8 mouse cellular contexts compared by ENCODE assay signal in genomic region chr1:39651241-39651548, GRCm38 (mm10). TPM values are rescaled to one million over a fixed set of nuclear protein-coding genes. Genes with fewer than 3 reads are reported as not detected.
DNase-seq lines count a peak whose midpoint lies in the region; ATAC-seq and TF ChIP-seq lines count a peak whose summit lies in the region.

TSS of gene Creg2 (minus strand) at chr1:39651474.

- no peak for DNase-seq in kidney, postnatal 4 days
- DNase-seq in liver, postnatal 0 days = no peak
- no peak for DNase-seq in cerebellum, adult 9-10 months
- no peak for DNase-seq in ovary, adult 18-20 months (ENCODE audit: low spot score)
- no peak for DNase-seq in kidney, postnatal 25 days

- no peak for TF ChIP-seq CTCF in cortical plate, adult 2 months (IDR thresholded peaks at IDR 0.05; ENCODE audit: extremely low read depth, insufficient read depth, low read length)
- no peak for TF ChIP-seq CTCF in liver, postnatal 0 days (IDR thresholded peaks at IDR 0.05; ENCODE audit: low read depth)

- no peak within 1 kb of the TSS for H3K27ac ChIP-seq in kidney, embryonic 16.5 days (ENCODE audit: low read length)
- peak within 1 kb of the TSS; percentile 94 for H3K27ac ChIP-seq in cortical plate, adult 2 months (ENCODE audit: insufficient read depth, low read length)
- H3K27ac ChIP-seq in liver, postnatal 0 days (ENCODE audit: low read depth) = no peak within 1 kb of the TSS

- TF ChIP-seq EP300 in liver, postnatal 0 days (IDR thresholded peaks at IDR 0.05; ENCODE audit: low read depth) = no peak

- no peaks in the 10 kb centered on the region for H3K36me3 ChIP-seq in kidney, embryonic 16.5 days (ENCODE audit: insufficient read depth, low read length)
- H3K36me3 ChIP-seq in liver, postnatal 0 days (replicated peaks; ENCODE audit: insufficient read depth, low read length) = no peaks in the 10 kb centered on the region

- no peak for TF ChIP-seq POLR2A in cortical plate, adult 2 months (IDR thresholded peaks at IDR 0.05; ENCODE audit: extremely low read depth, insufficient read depth, low read length)

- H3K27me3 ChIP-seq in kidney, embryonic 16.5 days (ENCODE audit: insufficient read depth, low read length) = peaks cover 45% of the 10 kb centered on the region
- peaks cover 35% of the 10 kb centered on the region for H3K27me3 ChIP-seq in liver, postnatal 0 days (ENCODE audit: insufficient read depth, low read length)

- H3K4me1 ChIP-seq in kidney, embryonic 16.5 days (ENCODE audit: insufficient read depth, low read length) = peaks cover 11% of the 10 kb centered on the region
- H3K4me1 ChIP-seq in cortical plate, adult 2 months (ENCODE audit: control insufficient read depth, insufficient read depth, low read length) = no peaks in the 10 kb centered on the region; the same call in 1 of the 2 replicates
- H3K4me1 ChIP-seq in liver, postnatal 0 days (ENCODE audit: insufficient read depth) = peaks cover 9% of the 10 kb centered on the region

- peak; percentile 27; the same call in 1 of the 2 replicates for ATAC-seq in kidney, embryonic 16.5 days (ENCODE audit: low FRiP score, low TSS enrichment)
- ATAC-seq in inflammation-experienced regulatory T-cells, adult 6 months = peak; percentile 71
- no peak for ATAC-seq in liver, postnatal 0 days

- peak within 1 kb of the TSS; percentile 8 for H3K9ac ChIP-seq in kidney, embryonic 16.5 days (replicated peaks; ENCODE audit: low read length)
- peak within 1 kb of the TSS; percentile 11; the same call in 1 of the 2 replicates for H3K9ac ChIP-seq in liver, postnatal 0 days (replicated peaks)

- peak within 1 kb of the TSS; percentile 79 for H3K4me2 ChIP-seq in kidney, embryonic 16.5 days (replicated peaks; ENCODE audit: low read depth, low read length)
- H3K4me2 ChIP-seq in liver, postnatal 0 days (ENCODE audit: low read depth, low read length) = peak within 1 kb of the TSS; percentile 82

- peak within 1 kb of the TSS; percentile 46 for H3K4me3 ChIP-seq in kidney, embryonic 16.5 days (ENCODE audit: low read length)
- H3K4me3 ChIP-seq in cortical plate, adult 2 months (ENCODE audit: insufficient read depth, low read length) = peak within 1 kb of the TSS; percentile 86
- H3K4me3 ChIP-seq in liver, postnatal 0 days (ENCODE audit: low read depth, low read length) = peak within 1 kb of the TSS; percentile 48

- WGBS in kidney, embryonic 16.5 days = 37% methylated on average over 9 of the region's 9 CpGs
- WGBS in liver, postnatal 0 days (ENCODE audit: insufficient replicate concordance) = 35% methylated on average over 9 of the region's 9 CpGs

- no peaks in the 10 kb centered on the region for H3K9me3 ChIP-seq in kidney, embryonic 16.5 days (ENCODE audit: low read length)
- no peaks in the 10 kb centered on the region for H3K9me3 ChIP-seq in liver, postnatal 0 days (ENCODE audit: low read length)

RNA-seq across cellular contexts. Expression of gene Creg2, which starts in this region (rescaled TPM):
- polyA plus RNA-seq in kidney, embryonic 16.5 days (2015; fragmentation: Nextera tagmentation; extraction: Ambion mirVana) = 0.04 and 0.08 TPM in 2 replicates
- polyA plus RNA-seq in cortical plate, adult 2 months (2012; rRNA removed) = 32.8 and 37.6 TPM in 2 replicates
- polyA plus RNA-seq in inflammation-experienced regulatory T-cells, adult 6 months (2017; shearing (Covaris generic)) = under 1 TPM in 1 of 3 experiments, not detected in 2; 0.09 TPM
- polyA plus RNA-seq in liver, postnatal 0 days (2015; fragmentation: Nextera tagmentation; extraction: Ambion mirVana) = not detected in 2 replicates

Comparison
In these comparisons a context has a peak if more than half of its experiments do, and no peak if none do; other contexts are left out.
1. RNA of gene Creg2 (polyA plus RNA-seq): 32.8 to 37.6 TPM in cortical plate, adult 2 months; 0.04 to 0.08 TPM in kidney, embryonic 16.5 days, not detected in liver, postnatal 0 days and 0.09 TPM in inflammation-experienced regulatory T-cells, adult 6 months; every median in the first group is over 10 times any median in the second.
2. Peak in ATAC-seq, H3K4me3 ChIP-seq, H3K9ac ChIP-seq and H3K4me2 ChIP-seq in kidney, embryonic 16.5 days; RNA of the gene not detected or under 1 TPM.
3. Peak in ATAC-seq in inflammation-experienced regulatory T-cells, adult 6 months; RNA of the gene not detected or under 1 TPM.
4. Peak in every context shown above with its lines, with median percentiles within 50 percentile points of each other: H3K4me3 ChIP-seq.